Mouse (Mus musculus) lung, embryonic 15.5 days (tissue): ENCODE measurements around the gene Dicer1. TPM values are rescaled to one million over a fixed set of nuclear protein-coding genes. Genes with fewer than 3 reads are reported as not detected.

ENCODE experiments used
- ATAC-seq: fragments of 200-750 bp; cut with Nextera tagmentation; 2 replicates; pipeline ENCODE4 v1.8.0; 2017; ENCODE audit warnings: moderate number of reproducible peaks, borderline replicate concordance; ENCODE audit not compliant: low FRiP score, low TSS enrichment; ENCODE audit errors: extremely low read depth
- H3K27ac ChIP-seq: fragments of 300-500 bp; sonication (generic); 2 replicates; pipeline ENCODE4 v1.5.1; 2015; ENCODE audit warnings: moderate library complexity, mild to moderate bottlenecking, inconsistent platforms
- H3K27me3 ChIP-seq: fragments of 300-500 bp; sonication (generic); 2 replicates; pipeline ENCODE4 v1.6.1; 2015; ENCODE audit warnings: inconsistent platforms
- H3K36me3 ChIP-seq: fragments of 300-500 bp; sonication (generic); 2 replicates; pipeline ENCODE4 v1.6.1; 2015; ENCODE audit warnings: inconsistent platforms
- H3K4me1 ChIP-seq: fragments of 300-500 bp; sonication (generic); 2 replicates; pipeline ENCODE4 v1.6.1; 2015; ENCODE audit warnings: inconsistent platforms
- H3K4me2 ChIP-seq: fragments of 300-500 bp; sonication (generic); 2 replicates; pipeline ENCODE4 v1.6.1; 2015; ENCODE audit warnings: inconsistent platforms, mild to moderate bottlenecking, moderate library complexity
- H3K4me3 ChIP-seq: fragments of 300-500 bp; sonication (generic); 2 replicates; pipeline ENCODE4 v1.5.1; 2015; ENCODE audit warnings: mild to moderate bottlenecking, inconsistent platforms
- H3K9ac ChIP-seq: fragments of 300-500 bp; sonication (generic); 2 replicates; pipeline ENCODE4 v1.6.1; 2015; ENCODE audit warnings: inconsistent platforms
- H3K9me3 ChIP-seq: fragments of 300-500 bp; sonication (generic); 2 replicates; pipeline ENCODE4 v1.6.1; 2016; ENCODE audit warnings: inconsistent platforms
- WGBS: fragments of 180-500 bp; shearing (Covaris S2); methylation state at CpG from one replicate; pipeline ENCODE4 v1.1.7; 2015; 5-methylcytosine and 5-hydroxymethylcytosine counted together
- polyA plus RNA-seq: library from polyadenylated mRNA; unstranded; fragments of >200 nt; fragmentation: Nextera tagmentation; extraction: Ambion mirVana; gene quantifications from 2 replicates; pipeline ENCODE4 v1.2.1, GENCODE M21; 2015

Dicer1 gene
- polyA plus RNA-seq, 1 experiment from 2014 or later, result 29.2 TPM

- 72% methylated on average over 5 of the region's 5 CpGs for WGBS
- no peaks in the 10 kb centered on the region for H3K9me3 ChIP-seq
- no peak overlapping the region for H3K9ac ChIP-seq
- no peak overlapping the region for H3K4me3 ChIP-seq
- H3K4me2 ChIP-seq, result no peak overlapping the region
- no peaks in the 10 kb centered on the region for H3K36me3 ChIP-seq
- ATAC-seq, result no peak
- H3K27me3 ChIP-seq, result no peaks in the 10 kb centered on the region
- no peak overlapping the region for H3K27ac ChIP-seq
- no peaks in the 10 kb centered on the region for H3K4me1 ChIP-seq
Observed at GRCm38 (mm10) chr12:104765116-104765515, 13.4 kb upstream of the Dicer1 start.

GRCm38 (mm10) chr12:104763918-104764317, 12.2 kb upstream of the Dicer1 start:
- Histone ChIP-seq H3K4me2 (no peak overlapping the region), H3K36me3 (no peaks in the 10 kb centered on the region), H3K9me3 (no peaks in the 10 kb centered on the region), H3K27me3 (no peaks in the 10 kb centered on the region), H3K4me3 (no peak overlapping the region), H3K27ac (no peak overlapping the region), H3K9ac (no peak overlapping the region), H3K4me1 (no peaks in the 10 kb centered on the region)
- 79% methylated on average over 6 of the region's 6 CpGs for WGBS
- no peak for ATAC-seq

- H3K9ac ChIP-seq, result no peak overlapping the region
Observed at GRCm38 (mm10) chr12:104761411-104761810, 9.7 kb upstream of the Dicer1 start.

GRCm38 (mm10) chr12:104758066-104758465, 6.3 kb upstream of the Dicer1 start:
- Histone ChIP-seq H3K27me3 (no peaks in the 10 kb centered on the region), H3K4me1 (no peaks in the 10 kb centered on the region; the same call in 1 of the 2 replicates), H3K4me3 (no peak overlapping the region), H3K9me3 (no peaks in the 10 kb centered on the region), H3K27ac (no peak overlapping the region), H3K4me2 (no peak overlapping the region), H3K9ac (no peak overlapping the region), H3K36me3 (no peaks in the 10 kb centered on the region)
- 82% methylated on average over 7 of the region's 7 CpGs for WGBS
- no peak for ATAC-seq

More at GRCm38 (mm10) chr12:104761411-104761810, 9.7 kb upstream of the Dicer1 start:
- WGBS, result 75% methylated on average over 8 of the region's 8 CpGs
- no peak overlapping the region for H3K4me2 ChIP-seq
- ATAC-seq, result no peak
- no peak overlapping the region for H3K27ac ChIP-seq
- H3K9me3 ChIP-seq, result no peaks in the 10 kb centered on the region
- no peak overlapping the region for H3K4me3 ChIP-seq
- no peaks in the 10 kb centered on the region for H3K4me1 ChIP-seq
- no peaks in the 10 kb centered on the region for H3K36me3 ChIP-seq
- H3K27me3 ChIP-seq, result no peaks in the 10 kb centered on the region

GRCm38 (mm10) chr12:104753686-104754085, 1.9 kb upstream of the Dicer1 start:
- H3K27me3 ChIP-seq, result no peaks in the 10 kb centered on the region
- no peak for ATAC-seq
- no peak overlapping the region for H3K27ac ChIP-seq
- 56% methylated on average over 4 of the region's 4 CpGs for WGBS
- no peaks in the 10 kb centered on the region for H3K36me3 ChIP-seq
- H3K9me3 ChIP-seq, result no peaks in the 10 kb centered on the region
- H3K4me1 ChIP-seq, result peaks cover 25% of the 10 kb centered on the region
- no peak overlapping the region for H3K4me2 ChIP-seq
- H3K9ac ChIP-seq, result no peak overlapping the region
- H3K4me3 ChIP-seq, result no peak overlapping the region

- peak overlapping the region; percentile 88 for H3K4me2 ChIP-seq
- H3K4me1 ChIP-seq, result peaks cover 30% of the 10 kb centered on the region
- H3K4me3 ChIP-seq, result peak overlapping the region; percentile 91
- no peaks in the 10 kb centered on the region for H3K9me3 ChIP-seq
- no peaks in the 10 kb centered on the region for H3K27me3 ChIP-seq
- peak; percentile 50 for ATAC-seq
- WGBS, result under 1% methylated on average over 52 of the region's 52 CpGs
- no peaks in the 10 kb centered on the region for H3K36me3 ChIP-seq
- peak overlapping the region; percentile 95 for H3K9ac ChIP-seq
- peak overlapping the region; percentile 94 for H3K27ac ChIP-seq
Observed at GRCm38 (mm10) chr12:104751331-104751813, 380 bp downstream of the Dicer1 start.

GRCm38 (mm10) chr12:104748946-104749345, 2.8 kb downstream of the Dicer1 start:
- Histone ChIP-seq H3K36me3 (no peaks in the 10 kb centered on the region), H3K27ac (no peak overlapping the region), H3K4me2 (no peak overlapping the region), H3K4me3 (no peak overlapping the region), H3K4me1 (peaks cover 34% of the 10 kb centered on the region), H3K9me3 (no peaks in the 10 kb centered on the region), H3K9ac (no peak overlapping the region), H3K27me3 (no peaks in the 10 kb centered on the region)
- 71% methylated on average over 2 of the region's 2 CpGs for whole genome bisulfite sequencing
- ATAC-seq, result no peak

DNA sequence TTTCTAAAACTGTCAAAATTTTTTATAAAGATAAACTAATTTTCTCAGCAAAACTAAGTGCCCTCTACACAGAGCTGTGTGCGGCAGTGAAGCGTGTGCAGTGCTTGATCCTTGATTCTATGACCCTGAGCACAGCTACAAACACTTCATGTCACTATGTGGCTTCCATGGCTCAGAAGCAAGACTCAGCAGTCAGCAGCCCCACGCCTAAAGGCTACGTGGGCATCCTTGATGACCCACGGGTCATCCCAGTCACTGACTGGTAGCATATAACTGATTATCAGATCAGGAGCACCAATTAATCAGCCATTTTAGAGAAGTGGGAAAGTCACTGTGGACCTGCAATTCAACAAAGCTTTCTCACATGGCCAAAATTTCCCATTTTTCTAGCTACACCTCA, 4.5 kb downstream of the Dicer1 start:
- Histone ChIP-seq H3K4me2 (no peak overlapping the region), H3K4me1 (peaks cover 34% of the 10 kb centered on the region), H3K27ac (no peak overlapping the region), H3K9ac (no peak overlapping the region), H3K36me3 (no peaks in the 10 kb centered on the region), H3K4me3 (no peak overlapping the region), H3K27me3 (no peaks in the 10 kb centered on the region), H3K9me3 (no peaks in the 10 kb centered on the region)
- 76% methylated on average over 5 of the region's 5 CpGs for WGBS
- no peak for ATAC-seq

DNA sequence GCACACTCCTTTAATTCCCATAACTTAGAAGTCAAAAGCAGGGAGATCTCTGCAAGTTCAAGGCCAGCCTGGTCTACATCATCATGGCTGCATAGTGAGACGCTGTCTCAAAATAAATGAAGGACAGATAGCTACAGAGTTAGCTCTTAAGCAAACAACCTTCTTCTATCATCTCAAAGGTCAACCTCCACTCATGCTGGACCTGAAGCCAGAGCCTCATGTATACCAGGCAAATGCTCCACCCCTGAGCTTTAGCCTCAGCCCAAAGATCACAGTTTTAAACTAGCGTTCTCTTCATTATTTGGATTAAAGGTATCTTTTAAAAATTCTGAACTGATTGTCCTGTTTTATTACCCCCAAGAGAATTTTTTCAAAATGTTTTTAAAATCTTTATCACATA, 5.2 kb downstream of the Dicer1 start:
- H3K27ac ChIP-seq, result no peak overlapping the region
- no peaks in the 10 kb centered on the region for H3K9me3 ChIP-seq
- no peaks in the 10 kb centered on the region for H3K36me3 ChIP-seq
- peaks cover 37% of the 10 kb centered on the region for H3K4me1 ChIP-seq
- WGBS, result 88% methylated on average over 2 of the region's 2 CpGs
- H3K4me2 ChIP-seq, result no peak overlapping the region
- H3K27me3 ChIP-seq, result no peaks in the 10 kb centered on the region
- no peak for ATAC-seq
- no peak overlapping the region for H3K9ac ChIP-seq
- no peak overlapping the region for H3K4me3 ChIP-seq

DNA sequence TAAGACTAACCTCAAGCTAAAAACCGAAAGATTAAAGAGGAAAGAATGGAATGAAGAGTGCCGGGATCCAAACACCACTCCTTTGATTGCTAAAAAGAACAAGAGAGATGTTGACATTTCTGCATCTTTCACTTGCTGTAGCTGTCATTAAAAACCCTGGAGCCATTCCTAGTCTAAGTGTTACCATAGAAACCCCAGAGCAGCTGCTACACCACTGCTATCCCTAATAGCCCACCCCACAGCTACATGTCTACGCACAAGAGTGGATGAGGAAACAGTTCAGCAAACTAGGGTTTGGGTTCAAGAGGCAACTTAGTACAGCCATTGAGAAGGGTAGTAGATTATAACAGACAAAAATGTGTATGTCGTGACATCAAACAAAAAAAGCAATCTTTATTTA, 8.1 kb downstream of the Dicer1 start:
- peaks cover 20% of the 10 kb centered on the region for H3K4me1 ChIP-seq

GRCm38 (mm10) chr12:104742247-104742646, 9.5 kb downstream of the Dicer1 start:
- peaks cover 18% of the 10 kb centered on the region for H3K4me1 ChIP-seq
- H3K27ac ChIP-seq, result no peak overlapping the region
- no peaks in the 10 kb centered on the region for H3K27me3 ChIP-seq
- no peak overlapping the region for H3K9ac ChIP-seq
- 72% methylated on average over 6 of the region's 6 CpGs for WGBS
- no peak for ATAC-seq
- H3K4me3 ChIP-seq, result no peak overlapping the region
- H3K4me2 ChIP-seq, result no peak overlapping the region
- H3K9me3 ChIP-seq, result no peaks in the 10 kb centered on the region
- H3K36me3 ChIP-seq, result 0 out of 2 replicates have a peak, but pooled peaks cover 8% of the 10 kb centered on the region

More for the DNA sequence above, 8.1 kb downstream of the Dicer1 start:
- H3K4me2 ChIP-seq, result no peak overlapping the region
- no peaks in the 10 kb centered on the region for H3K9me3 ChIP-seq
- no peaks in the 10 kb centered on the region for H3K27me3 ChIP-seq
- no peak overlapping the region for H3K27ac ChIP-seq
- ATAC-seq, result no peak
- H3K36me3 ChIP-seq, result no peaks in the 10 kb centered on the region
- no peak overlapping the region for H3K9ac ChIP-seq
- WGBS, result 50% methylated on average over 4 of the region's 4 CpGs
- no peak overlapping the region for H3K4me3 ChIP-seq

DNA sequence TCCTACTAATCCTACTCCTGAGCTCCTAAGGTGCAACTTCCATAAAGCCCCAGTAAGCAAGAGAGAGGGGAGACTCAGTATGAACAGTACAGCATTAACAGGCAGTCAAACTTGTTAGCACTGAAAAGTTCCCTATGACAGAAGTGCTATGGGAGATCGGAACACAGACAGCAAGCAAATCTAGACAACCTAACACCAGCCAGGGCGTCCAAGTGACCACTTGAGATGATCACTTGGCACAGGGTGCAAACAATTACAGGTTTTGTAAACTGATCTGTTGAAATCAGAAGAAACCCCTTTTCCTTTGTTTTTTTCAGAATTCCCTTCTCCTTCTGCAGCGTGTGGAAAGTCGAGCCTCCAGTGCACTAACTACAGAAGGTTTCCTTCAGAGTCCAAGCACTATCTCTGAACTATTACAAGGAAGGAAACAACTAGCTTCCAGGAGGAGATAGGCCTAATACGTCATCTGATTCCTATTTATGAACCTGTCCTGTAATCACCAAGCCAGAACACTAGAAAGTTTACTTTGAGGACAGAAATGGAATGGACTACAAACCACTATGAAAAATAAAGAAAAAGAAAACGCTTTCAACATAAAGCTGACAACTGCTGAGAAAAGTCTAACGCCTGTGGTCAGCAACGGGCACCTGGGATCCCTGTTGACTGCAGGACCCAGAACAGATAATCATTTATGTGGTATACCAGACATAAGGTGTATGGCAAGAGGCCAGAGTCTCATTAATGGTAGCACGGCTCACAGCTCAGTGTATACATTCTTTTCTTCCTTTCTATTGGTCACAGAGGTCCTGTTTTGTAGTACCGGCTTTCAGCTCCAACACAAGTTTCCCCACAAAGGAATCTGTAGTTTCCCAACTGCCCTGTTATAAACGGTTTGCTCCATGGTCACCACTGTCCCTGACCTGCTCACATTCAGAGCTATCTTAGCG, 10.6 kb downstream of the Dicer1 start:
- Histone ChIP-seq H3K27ac (no peak overlapping the region), H3K4me2 (no peak overlapping the region)
- ATAC-seq, result no peak

More for the DNA sequence above, 10.6 kb downstream of the Dicer1 start:
- Histone ChIP-seq H3K9ac (no peak overlapping the region), H3K4me3 (no peak overlapping the region), H3K4me1 (peaks cover 18% of the 10 kb centered on the region), H3K36me3 (0 out of 2 replicates have a peak, but pooled peaks cover 9% of the 10 kb centered on the region), H3K27me3 (no peaks in the 10 kb centered on the region), H3K9me3 (no peaks in the 10 kb centered on the region)
- WGBS, result 59% methylated on average over 12 of the region's 12 CpGs
